8 mouse cellular contexts compared by ENCODE assay signal in the genomic region with DNA sequence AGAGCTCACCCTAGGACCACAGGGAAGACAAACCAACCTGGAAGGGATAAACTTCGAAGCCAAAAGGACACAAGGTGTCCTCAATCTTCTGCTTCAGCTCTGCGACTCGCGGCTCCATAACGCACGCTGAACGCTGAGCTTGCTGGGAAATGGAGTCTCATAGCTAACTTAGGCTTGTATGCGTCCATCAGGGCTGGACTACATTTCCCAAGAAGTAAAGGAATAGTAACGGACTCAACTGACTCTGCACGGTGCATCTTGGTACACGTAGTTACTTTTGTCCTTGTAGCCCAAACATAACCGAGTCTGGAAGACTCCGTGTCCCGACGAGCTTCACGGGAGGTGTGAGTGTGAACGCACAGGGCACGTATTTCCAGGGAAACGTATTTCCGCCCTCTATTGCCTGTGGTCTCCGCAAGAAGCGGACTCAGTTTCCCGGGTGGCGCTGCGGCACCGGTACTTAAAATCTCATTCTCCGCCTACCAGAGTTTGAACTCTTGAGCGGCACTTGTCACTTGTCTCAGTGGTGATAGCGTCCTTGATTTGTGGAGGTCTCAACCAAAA. TPM values are rescaled to one million over a fixed set of nuclear protein-coding genes. Genes with fewer than 3 reads are reported as not detected.
A peak's percentile ranks its signal among the peaks of the same experiment; 100 is the strongest.
DNase-seq lines count a peak whose midpoint lies in the region; ATAC-seq lines count a peak whose summit lies in the region.

TSS of gene Mmachc (minus strand) at position 206 of the 564 bp plus-strand sequence.
TSS of gene Ccdc163 (plus strand) at position 309 of the 564 bp plus-strand sequence.

- under 1% methylated on average over 29 of the region's 29 CpGs for WGBS in heart, embryonic 13.5 days
- WGBS in liver, embryonic 12.5 days (ENCODE audit: insufficient replicate concordance), result under 1% methylated on average over 29 of the region's 29 CpGs
- under 1% methylated on average over 29 of the region's 29 CpGs for WGBS in stomach, embryonic 15.5 days

- H3K9me3 ChIP-seq in heart, embryonic 13.5 days, result no peaks in the 10 kb centered on the region
- no peaks in the 10 kb centered on the region for H3K9me3 ChIP-seq in liver, embryonic 12.5 days (replicated peaks)
- H3K9me3 ChIP-seq in stomach, embryonic 15.5 days, result no peaks in the 10 kb centered on the region

- peak within 1 kb of the TSS; percentile 85 for H3K9ac ChIP-seq in heart, embryonic 13.5 days
- H3K9ac ChIP-seq in liver, embryonic 12.5 days, result peak within 1 kb of the TSS; percentile 74
- H3K9ac ChIP-seq in stomach, embryonic 15.5 days, result peak within 1 kb of the TSS; percentile 39

- peak; percentile 94 for DNase-seq in CD4-positive, CD25-positive, alpha-beta regulatory T cell, adult 2 months (ENCODE audit: low read depth, low spot score)
- DNase-seq in fat pad, adult 2 months (ENCODE audit: extremely low read depth, low read depth, low spot score), result peak; percentile 97
- peak; percentile 92 for DNase-seq in kidney, postnatal 10 days
- peak; percentile 74 to 84 for DNase-seq in natural killer cell, adult 2 months (ENCODE audit: low spot score in 2 of 2)

- peak within 1 kb of the TSS; percentile 87 for H3K4me2 ChIP-seq in heart, embryonic 13.5 days
- peak within 1 kb of the TSS; percentile 87 for H3K4me2 ChIP-seq in liver, embryonic 12.5 days
- H3K4me2 ChIP-seq in stomach, embryonic 15.5 days, result peak within 1 kb of the TSS; percentile 67

- H3K4me3 ChIP-seq in brown adipose tissue, adult 24 weeks (ENCODE audit: insufficient read depth, low read depth, low read length), result peak within 1 kb of the TSS; percentile 73
- H3K4me3 ChIP-seq in heart, embryonic 13.5 days, result peak within 1 kb of the TSS; percentile 63
- H3K4me3 ChIP-seq in liver, embryonic 12.5 days, result peak within 1 kb of the TSS; percentile 69
- H3K4me3 ChIP-seq in stomach, embryonic 15.5 days (replicated peaks), result peak within 1 kb of the TSS; percentile 71

- H3K27ac ChIP-seq in brown adipose tissue, adult 24 weeks (replicated peaks; ENCODE audit: low read depth, low read length), result peak within 1 kb of the TSS; percentile 77
- peak within 1 kb of the TSS; percentile 53 for H3K27ac ChIP-seq in heart, embryonic 13.5 days (replicated peaks)
- H3K27ac ChIP-seq in liver, embryonic 12.5 days, result peak within 1 kb of the TSS; percentile 69
- no peak within 1 kb of the TSS for H3K27ac ChIP-seq in stomach, embryonic 15.5 days

- H3K4me1 ChIP-seq in brown adipose tissue, adult 24 weeks (ENCODE audit: control insufficient read depth, insufficient read depth, insufficient read length, low read length), result no peaks in the 10 kb centered on the region
- H3K4me1 ChIP-seq in heart, embryonic 13.5 days, result peaks cover 16% of the 10 kb centered on the region
- H3K4me1 ChIP-seq in liver, embryonic 12.5 days, result peaks cover 33% of the 10 kb centered on the region
- H3K4me1 ChIP-seq in stomach, embryonic 15.5 days, result peaks cover 4% of the 10 kb centered on the region; the same call in 1 of the 2 replicates

- no peaks in the 10 kb centered on the region for H3K27me3 ChIP-seq in heart, embryonic 13.5 days (replicated peaks)
- H3K27me3 ChIP-seq in liver, embryonic 12.5 days (replicated peaks), result no peaks in the 10 kb centered on the region
- no peaks in the 10 kb centered on the region for H3K27me3 ChIP-seq in stomach, embryonic 15.5 days (replicated peaks)

- peaks cover 20% of the 10 kb centered on the region for H3K36me3 ChIP-seq in heart, embryonic 13.5 days
- peaks cover 20% of the 10 kb centered on the region for H3K36me3 ChIP-seq in liver, embryonic 12.5 days
- H3K36me3 ChIP-seq in stomach, embryonic 15.5 days, result no peaks in the 10 kb centered on the region

- ATAC-seq in heart, embryonic 13.5 days (ENCODE audit: extremely low read depth, insufficient number of reproducible peaks, low FRiP score, low TSS enrichment), result peak; percentile 95
- ATAC-seq in liver, embryonic 12.5 days, result peak; percentile 97
- ATAC-seq in stomach, embryonic 15.5 days (ENCODE audit: insufficient read depth, low FRiP score, low read depth), result peak; percentile 99

RNA-seq across cellular contexts. Expression of gene Mmachc, which starts in this region (rescaled TPM):
- 49.4 and 64.1 TPM in 2 replicates for polyA plus RNA-seq in brown adipose tissue, adult 24 weeks (2012; ENCODE audit: insufficient read depth, insufficient read length, missing spikeins)
- 33.5 and 35.1 TPM in 2 replicates for polyA plus RNA-seq in heart, embryonic 13.5 days (2015; fragmentation: Nextera tagmentation; extraction: Ambion mirVana)
- polyA plus RNA-seq in liver, embryonic 12.5 days (2016; fragmentation: Nextera tagmentation; extraction: Ambion mirVana), result 17.5 and 18.9 TPM in 2 replicates
- polyA plus RNA-seq in stomach, embryonic 15.5 days (2015; fragmentation: Nextera tagmentation; extraction: Ambion mirVana), result 23.5 and 24.5 TPM in 2 replicates

RNA-seq across cellular contexts. Expression of gene Ccdc163, which starts in this region (rescaled TPM):
- 12.1 and 12.3 TPM in 2 replicates for polyA plus RNA-seq in brown adipose tissue, adult 24 weeks (2012; ENCODE audit: insufficient read depth, insufficient read length, missing spikeins)
- polyA plus RNA-seq in heart, embryonic 13.5 days (2015; fragmentation: Nextera tagmentation; extraction: Ambion mirVana), result 17.9 and 20.2 TPM in 2 replicates
- 17.3 and 17.5 TPM in 2 replicates for polyA plus RNA-seq in liver, embryonic 12.5 days (2016; fragmentation: Nextera tagmentation; extraction: Ambion mirVana)
- polyA plus RNA-seq in stomach, embryonic 15.5 days (2015; fragmentation: Nextera tagmentation; extraction: Ambion mirVana), result 23.9 and 27.7 TPM in 2 replicates
